Mouse (Mus musculus) testis, postnatal 14 days (tissue): ENCODE data around the gene Nop16.
"Not testable (repeated sequence)": the region's sequence is repeated elsewhere in the genome, so short reads cannot be mapped to it uniquely, and the experiment has no call there.

ENCODE experiments used
- DNase-seq: peaks from one replicate; pipeline ENCODE4 v3.0.0; 2021; ENCODE audit warnings: low spot score

The Nop16 gene

GRCm38 (mm10) chr13:54589996-54590951 lies at the start of gene Nop16, which contains the start of gene Higd2a:
Gene Nop16 (minus strand): TSS chr13:54590090.
Gene Higd2a (plus strand): TSS chr13:54590207.
- peak; percentile 97 for DNase-seq

- DNase-seq: no peak
These were observed 45.1 kb upstream of the Nop16 start for GRCm38 (mm10) chr13:54635011-54635410.

- DNase-seq: no peak
These were observed 42.9 kb upstream of the Nop16 start for GRCm38 (mm10) chr13:54632731-54633277.

- DNase-seq: no peak
These were observed 39.2 kb upstream of the Nop16 start for GRCm38 (mm10) chr13:54629128-54629527.

GRCm38 (mm10) chr13:54621960-54622521 lies 32.2 kb upstream of the Nop16 start:
- DNase-seq: peak; percentile 89

GRCm38 (mm10) chr13:54621155-54621932 lies 31.5 kb upstream of the Nop16 start, which contains the start of gene Faf2:
Gene Faf2 (plus strand): TSS chr13:54621784.
- peak; percentile 96 for DNase-seq

- DNase-seq: no peak
These were observed 27.1 kb upstream of the Nop16 start for GRCm38 (mm10) chr13:54616998-54617397.

- no peak for DNase-seq
These were observed 26.4 kb upstream of the Nop16 start for GRCm38 (mm10) chr13:54616307-54616706.

GRCm38 (mm10) chr13:54613141-54613540 lies 23.3 kb upstream of the Nop16 start:
- DNase-seq: not testable (repeated sequence)

GRCm38 (mm10) chr13:54610972-54611754 lies 21.3 kb upstream of the Nop16 start, which contains the start of gene Cltb:
Gene Cltb (minus strand): TSS chr13:54611344.
- DNase-seq: peak; percentile 74

GRCm38 (mm10) chr13:54610613-54610971 lies 20.7 kb upstream of the Nop16 start:
- DNase-seq: no peak

- DNase-seq: no peak
These were observed 19.4 kb upstream of the Nop16 start for GRCm38 (mm10) chr13:54609301-54609700.

- DNase-seq: peak; percentile 87
These were observed 18.8 kb upstream of the Nop16 start for GRCm38 (mm10) chr13:54608666-54609065.

GRCm38 (mm10) chr13:54608002-54608401 lies 18.1 kb upstream of the Nop16 start:
- DNase-seq: no peak

- no peak for DNase-seq
These were observed 17.3 kb upstream of the Nop16 start for GRCm38 (mm10) chr13:54607204-54607603.

- no peak for DNase-seq
These were observed 15.5 kb upstream of the Nop16 start for GRCm38 (mm10) chr13:54605426-54605825.

GRCm38 (mm10) chr13:54604221-54604620 lies 14.3 kb upstream of the Nop16 start:
- no peak for DNase-seq

- no peak for DNase-seq
These were observed 13.6 kb upstream of the Nop16 start for GRCm38 (mm10) chr13:54603501-54603900.

- no peak for DNase-seq
These were observed 12.8 kb upstream of the Nop16 start for GRCm38 (mm10) chr13:54602639-54603111.

- no peak for DNase-seq
These were observed 8.8 kb upstream of the Nop16 start for GRCm38 (mm10) chr13:54598622-54599143.

GRCm38 (mm10) chr13:54596870-54597269 lies 7.0 kb upstream of the Nop16 start:
- DNase-seq: no peak
